Mouse (Mus musculus) cerebellum, postnatal 10 days (tissue): ENCODE measurements around the gene Pkp1.

Source experiments
- DNase-seq, 2 experiments: peaks; one replicate each; pipeline ENCODE4 v3.0.0; 2021; ENCODE audit warnings: mixed read lengths in 2 of 2

Pkp1 gene

GRCm38 (mm10) chr1:135855344-135855687, 63.7 kb downstream of the Pkp1 start:
- DNase-seq, result no peak

- DNase-seq, result no peak
Observed at GRCm38 (mm10) chr1:135854591-135855343, 64.2 kb downstream of the Pkp1 start.

- DNase-seq, result no peak
Observed at GRCm38 (mm10) chr1:135853200-135853599, 65.8 kb downstream of the Pkp1 start.

GRCm38 (mm10) chr1:135852044-135852756, 66.8 kb downstream of the Pkp1 start:
- DNase-seq, result no peak

DNA sequence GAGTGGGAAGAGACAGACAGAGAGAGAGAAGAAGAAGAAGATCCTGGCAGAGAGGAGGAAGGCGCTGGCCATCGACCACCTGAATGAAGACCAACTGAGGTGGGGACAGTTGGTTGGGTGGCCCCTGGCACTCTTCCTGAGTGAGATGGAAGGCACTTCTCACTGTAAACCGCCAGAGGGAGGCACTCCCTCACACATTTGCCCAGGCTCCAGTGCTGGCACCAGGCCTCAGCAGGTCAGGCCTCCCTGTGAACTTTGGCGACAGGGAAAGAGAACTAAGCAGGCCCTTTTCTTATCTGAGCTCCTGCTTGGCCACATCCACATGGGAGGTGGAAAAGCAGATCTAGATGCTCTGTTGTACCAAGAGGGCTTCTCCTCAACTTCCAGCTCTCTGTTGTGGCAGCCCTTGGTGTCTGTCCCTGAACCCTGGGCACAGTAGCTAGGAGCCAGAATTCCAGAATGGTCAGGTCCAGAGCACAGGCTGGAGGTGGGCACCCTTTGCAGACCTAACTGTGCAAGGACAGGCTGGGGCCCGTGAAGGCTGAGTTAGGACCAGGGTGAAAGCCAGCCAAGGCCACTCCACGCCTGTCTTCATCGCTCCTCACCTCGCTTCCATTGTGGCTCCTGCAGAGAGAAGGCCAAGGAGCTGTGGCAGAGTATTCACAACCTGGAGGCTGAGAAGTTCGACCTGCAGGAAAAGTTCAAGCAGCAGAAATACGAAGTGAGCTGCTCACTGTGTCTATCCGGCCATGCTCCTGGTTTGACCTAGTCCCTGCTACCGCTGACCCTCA, 68.1 kb downstream of the Pkp1 start:
- DNase-seq, result peak; percentile 62 to 65

DNA sequence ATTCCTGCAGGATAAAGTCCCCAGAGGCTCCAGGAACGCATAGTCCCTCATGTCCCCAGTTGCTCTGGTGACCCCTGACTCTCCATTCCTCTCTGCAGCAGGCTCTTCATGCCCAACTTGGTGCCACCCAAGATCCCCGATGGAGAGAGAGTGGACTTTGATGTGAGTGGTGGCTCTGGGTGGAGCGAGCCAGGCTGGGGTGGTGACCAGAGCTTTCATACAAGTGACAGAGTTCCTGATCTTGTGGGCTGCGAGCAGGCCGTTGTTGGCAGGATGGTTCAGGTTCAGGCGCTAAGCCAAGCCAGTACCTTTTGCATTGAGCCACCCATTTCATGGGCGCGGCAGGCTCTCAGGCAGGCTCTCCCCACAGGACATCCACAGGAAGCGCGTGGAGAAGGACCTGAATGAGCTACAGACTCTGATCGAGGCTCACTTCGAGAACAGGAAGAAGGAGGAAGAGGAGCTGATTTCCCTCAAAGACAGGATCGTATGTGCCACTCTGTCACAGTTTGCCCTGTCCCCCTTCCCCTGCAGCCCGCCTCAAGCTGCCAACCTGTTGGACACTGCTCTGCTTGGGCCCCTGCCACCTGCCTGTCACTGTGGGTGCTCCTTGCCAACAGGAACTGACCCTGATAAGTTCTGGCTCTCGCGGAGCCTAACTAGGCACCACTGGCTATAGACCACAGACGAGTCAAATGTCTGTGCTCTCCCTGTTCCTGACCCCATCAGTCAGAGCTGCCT, 71.2 kb downstream of the Pkp1 start:
- peak; percentile 43 to 55 for DNase-seq

DNA sequence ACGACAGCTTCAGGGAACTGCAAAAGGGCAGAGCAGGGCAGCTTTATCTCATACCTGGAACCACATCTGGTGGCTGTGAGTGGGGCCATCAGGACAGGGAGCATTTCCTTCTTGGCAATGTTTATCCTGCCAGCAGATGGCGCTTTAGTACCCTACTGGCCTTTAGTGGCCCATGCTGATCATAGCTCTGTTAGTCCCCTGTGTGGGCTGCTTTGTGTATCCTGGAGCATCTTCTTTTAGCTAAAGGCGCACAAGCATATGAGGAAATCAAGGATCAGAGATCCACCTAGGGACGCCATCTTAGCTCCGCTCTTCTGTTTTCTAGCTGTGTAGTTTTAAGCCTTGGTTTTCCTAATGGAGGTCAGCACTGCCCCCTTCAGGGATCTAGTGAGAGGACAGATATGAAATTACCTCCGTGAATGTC, 71.9 kb downstream of the Pkp1 start:
- DNase-seq, result peak; percentile 57 to 64

- DNase-seq, result no peak
Observed at GRCm38 (mm10) chr1:135846632-135847031, 72.4 kb downstream of the Pkp1 start.

DNA sequence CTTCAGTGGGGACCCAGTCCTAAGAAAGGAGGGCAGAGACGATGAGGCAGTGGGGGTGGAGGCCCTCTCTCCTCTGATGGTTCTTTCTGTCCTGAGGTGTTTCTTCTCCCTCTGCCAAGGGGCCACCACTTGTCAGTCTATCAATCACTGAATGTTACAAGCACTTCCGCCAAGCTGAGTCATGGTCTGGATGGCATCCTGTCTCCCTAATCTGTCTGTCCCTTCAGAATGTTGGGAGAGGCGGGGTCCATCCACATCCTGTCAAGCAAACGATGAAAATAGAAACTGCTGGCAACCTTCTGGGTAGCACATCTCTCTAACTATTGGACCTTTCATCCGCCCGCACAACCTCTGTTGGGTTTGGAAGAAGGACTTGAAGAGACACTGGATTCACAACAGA, 74.5 kb downstream of the Pkp1 start:
- DNase-seq, result no peak

DNA sequence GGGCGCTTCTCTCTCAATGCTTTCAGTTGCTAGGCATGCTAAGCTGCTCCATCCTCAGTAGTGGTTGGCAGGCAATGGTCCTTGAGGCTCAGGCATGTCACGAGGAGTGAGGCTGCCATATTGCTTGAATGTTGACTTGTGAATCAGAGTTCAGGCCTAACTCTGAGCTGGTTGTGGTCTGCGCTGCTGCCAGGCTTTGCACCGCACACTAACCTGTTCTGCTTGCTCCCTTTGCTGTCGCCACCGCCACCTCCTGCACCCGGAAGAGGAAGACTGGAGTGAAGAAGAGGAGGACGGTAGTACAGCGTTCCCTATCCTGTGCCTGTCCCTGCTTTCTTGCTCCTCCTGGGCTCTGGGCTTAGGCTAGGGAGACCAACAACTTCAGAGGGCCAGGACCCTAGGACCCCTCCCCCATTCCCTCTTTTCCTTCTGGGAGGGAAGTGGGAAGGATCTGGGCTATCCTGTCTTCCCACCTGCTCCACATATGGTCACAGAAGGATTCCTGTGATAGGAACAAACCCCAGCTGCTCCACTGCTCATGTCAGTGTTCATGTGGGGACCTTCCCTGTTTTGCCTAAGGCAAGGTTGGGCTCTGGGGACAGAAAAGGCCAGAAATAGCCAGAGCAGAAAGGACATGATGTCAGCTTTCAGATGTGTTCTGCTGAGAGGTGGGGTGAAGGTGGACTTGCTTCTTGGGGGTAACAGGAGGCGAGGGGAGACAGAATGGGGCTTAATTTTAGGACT, 75.3 kb downstream of the Pkp1 start:
- DNase-seq, result no peak

DNA sequence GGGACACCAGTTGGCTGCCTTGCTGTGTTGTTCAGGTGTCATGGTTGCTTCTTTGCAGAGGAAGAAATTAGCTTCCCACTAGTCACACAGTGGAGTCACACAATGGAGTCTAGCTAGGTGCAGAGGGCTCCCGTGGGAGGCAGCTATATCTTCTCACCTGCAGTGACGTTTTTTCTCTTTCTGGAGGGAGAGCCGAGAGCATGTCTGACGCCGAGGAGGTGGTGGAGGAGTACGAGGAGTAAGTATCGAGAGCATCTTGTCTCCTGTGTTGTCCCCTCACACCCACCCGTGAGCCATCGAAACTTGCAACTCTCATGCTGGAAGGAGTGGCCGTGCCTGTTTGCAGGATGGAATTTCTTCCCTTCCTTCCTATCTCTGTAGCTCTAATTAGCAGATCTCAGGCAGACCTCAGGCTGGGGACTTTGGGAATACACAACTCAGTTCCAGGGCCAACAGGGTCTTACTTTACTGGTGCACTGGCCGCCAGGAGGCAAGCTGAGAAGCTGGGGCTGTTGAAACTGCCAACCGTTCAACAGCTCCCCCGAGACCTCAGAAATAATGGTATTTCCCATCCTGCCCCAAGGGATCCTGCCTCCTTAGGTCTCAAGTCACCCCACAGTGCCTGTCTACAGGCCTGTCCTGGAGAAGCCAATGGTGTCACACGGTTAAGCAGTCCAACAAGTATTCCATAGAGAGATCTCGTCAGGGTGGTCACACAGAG, 78.2 kb downstream of the Pkp1 start:
- no peak for DNase-seq

- no peak for DNase-seq
Observed at GRCm38 (mm10) chr1:135839065-135839464, 79.9 kb downstream of the Pkp1 start.

- no peak for DNase-seq
Observed at GRCm38 (mm10) chr1:135838626-135839025, 80.4 kb downstream of the Pkp1 start.

DNA sequence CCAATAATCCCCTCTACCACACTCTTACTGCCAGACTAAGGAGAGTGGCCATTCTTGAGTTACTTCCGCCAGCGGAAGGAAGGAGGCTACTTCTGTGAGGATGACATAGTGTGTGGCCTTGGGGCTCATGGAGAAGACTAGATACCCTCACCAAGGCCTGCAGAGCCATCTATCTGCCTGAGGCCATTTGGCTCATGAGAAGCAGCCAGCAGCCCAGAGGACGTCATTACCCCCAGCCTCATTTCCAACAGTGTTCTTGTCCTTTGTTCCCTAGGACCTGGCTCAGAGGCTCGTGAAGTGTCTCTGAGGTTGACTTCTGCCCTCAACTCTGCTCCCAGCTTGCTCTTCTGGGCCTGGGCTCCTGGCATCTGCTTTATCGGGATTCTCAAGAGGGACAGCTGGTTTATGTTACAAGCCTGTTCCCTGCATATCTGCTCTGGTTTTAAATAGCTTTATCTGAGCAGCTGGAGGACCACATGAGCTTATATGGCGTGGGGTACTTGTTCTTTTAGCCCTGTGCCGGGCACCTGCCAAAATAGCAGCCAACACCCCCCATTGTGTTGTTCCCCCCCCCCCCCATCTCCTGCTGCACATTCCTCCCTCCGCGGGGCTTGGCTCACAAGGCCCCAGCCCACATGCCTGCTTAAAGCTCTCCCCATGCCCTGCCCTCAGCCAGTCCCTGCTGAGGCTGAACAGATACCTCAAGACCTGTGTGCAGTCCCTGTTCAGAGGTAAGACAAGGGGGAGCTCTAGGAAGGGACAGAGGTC, 83.1 kb downstream of the Pkp1 start, which contains the start of gene Tnnt2:
Gene Tnnt2, plus strand, starts transcription at position 639 of the 768 bp plus-strand sequence.
- DNase-seq, result no peak

DNA sequence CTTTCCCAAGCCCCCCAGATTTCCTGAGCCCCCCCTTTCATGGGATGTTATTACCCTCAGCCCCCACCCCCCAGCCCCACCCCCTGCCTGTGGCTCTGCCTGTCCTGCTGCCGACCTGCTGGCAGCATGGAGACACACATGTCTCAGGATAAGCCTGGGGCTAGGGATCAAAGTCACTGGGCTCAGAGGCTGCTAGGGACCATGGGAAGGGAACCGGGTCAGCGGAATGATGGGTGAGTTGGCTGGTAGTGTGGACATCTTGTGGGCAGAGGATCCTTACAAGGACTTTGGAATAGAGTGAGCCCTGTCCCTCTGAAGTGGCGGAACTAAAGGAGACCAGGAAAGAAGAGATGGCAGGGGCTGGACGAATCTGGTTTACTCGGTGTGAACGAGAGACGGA, 84.0 kb downstream of the Pkp1 start:
- no peak for DNase-seq

- no peak for DNase-seq
Observed at GRCm38 (mm10) chr1:135834206-135834859, 84.7 kb downstream of the Pkp1 start.

DNA sequence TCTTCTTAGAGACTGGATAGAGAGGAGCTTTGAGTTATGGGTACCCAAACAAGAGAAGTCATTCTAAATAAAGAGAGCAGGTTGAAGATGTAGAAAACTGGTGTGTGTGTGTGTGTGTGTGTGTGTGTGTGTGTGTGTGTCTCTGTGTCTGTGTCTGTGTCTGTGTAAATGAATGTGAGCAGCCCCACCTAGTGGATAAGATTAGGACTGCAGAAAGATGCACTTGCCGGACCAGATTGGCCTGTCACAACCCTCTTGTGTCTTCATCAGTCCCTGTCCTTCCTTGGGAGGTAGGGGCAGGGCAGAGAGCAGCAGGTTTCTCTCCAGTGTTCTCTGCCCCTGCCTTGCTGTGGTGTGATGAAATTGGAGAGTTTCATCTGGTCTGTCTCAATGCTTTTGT, 90.1 kb downstream of the Pkp1 start:
- DNase-seq, result peak; percentile 45 to 52

GRCm38 (mm10) chr1:135821780-135822179, 97.2 kb downstream of the Pkp1 start:
- peak in 1 of 2 experiments; percentile 29 for DNase-seq
